Mouse (Mus musculus): ENCODE measurements around the gene Nuak1.

Nuak1 gene

DNA sequence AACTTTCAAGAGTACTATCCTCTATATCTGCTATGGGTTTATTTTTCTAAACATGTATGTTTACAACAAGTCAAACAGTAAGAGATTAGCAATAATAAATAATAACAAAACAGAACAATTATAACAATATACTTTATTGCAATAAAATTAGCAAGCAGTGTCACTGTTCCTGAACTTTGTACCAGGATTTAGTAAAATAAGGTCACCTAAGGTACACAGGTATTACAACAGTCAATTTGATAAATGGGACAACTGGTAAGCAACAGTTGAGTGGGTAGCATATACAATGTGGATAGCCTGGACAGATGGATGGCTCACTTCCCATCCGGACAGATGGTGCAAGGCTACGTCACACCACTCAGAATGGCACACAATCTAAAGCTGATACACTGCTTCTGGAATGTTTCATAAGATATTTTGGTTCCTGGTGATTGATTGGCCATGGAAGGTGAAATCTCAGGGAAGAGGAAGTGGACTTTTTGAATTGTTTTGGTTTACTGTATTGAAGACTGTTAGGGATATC is 59.1 kb downstream of the Nuak1 start:
- DNase-seq (ENCODE audit: low read depth), result no peak

DNA sequence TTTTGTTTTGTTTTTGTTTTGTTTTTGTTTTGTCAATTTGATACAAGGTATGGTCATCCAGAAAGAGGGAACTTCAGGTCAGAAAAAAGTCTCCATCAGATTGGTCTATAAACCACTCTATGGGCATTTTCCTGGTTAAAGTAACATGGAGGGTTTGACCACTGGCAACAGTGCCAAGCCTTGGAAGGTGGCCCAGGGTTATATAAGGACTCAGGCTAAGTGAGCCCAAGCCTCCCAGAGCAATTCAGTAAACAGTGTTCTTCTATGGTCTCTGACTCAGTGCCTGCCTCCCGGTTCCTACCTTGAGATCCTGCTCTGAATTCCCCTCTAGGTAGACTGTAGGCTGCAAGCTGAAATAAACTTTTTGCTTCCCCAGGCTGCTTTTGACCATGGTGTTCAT is 61.0 kb downstream of the Nuak1 start:
- DNase-seq (ENCODE audit: low read depth), result no peak

GRCm38 (mm10) chr10:84377956-84378355 is 62.4 kb downstream of the Nuak1 start:
- DNase-seq (ENCODE audit: low read depth), result no peak

DNA sequence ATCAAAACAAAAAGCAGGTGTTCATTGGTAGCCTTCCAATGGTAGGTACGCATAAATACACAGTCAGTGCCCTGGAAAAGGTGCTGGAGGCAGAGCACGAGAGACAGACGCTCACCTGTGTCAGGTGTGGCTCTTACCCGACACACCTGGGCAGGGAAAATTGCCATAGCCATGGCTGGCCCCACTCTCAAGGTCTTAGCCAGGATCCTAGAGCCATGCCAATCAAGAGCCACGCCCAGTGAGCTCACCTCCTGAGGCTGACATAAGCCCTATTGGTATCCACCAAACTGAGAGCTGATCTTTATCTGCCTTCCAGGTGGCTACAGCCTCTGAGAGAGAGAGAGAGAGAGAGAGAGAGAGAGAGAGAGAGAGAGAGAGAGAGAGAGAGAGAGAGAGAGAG is 64.1 kb downstream of the Nuak1 start:
- no peak for DNase-seq (ENCODE audit: low read depth)

GRCm38 (mm10) chr10:84374996-84375395 is 65.4 kb downstream of the Nuak1 start:
- DNase-seq (ENCODE audit: low read depth), result no peak

- DNase-seq (ENCODE audit: low read depth), result no peak
Measured at GRCm38 (mm10) chr10:84373476-84373875, 66.9 kb downstream of the Nuak1 start.

- no peak for DNase-seq (ENCODE audit: low read depth)
Measured at GRCm38 (mm10) chr10:84372161-84373095, 68.0 kb downstream of the Nuak1 start.

GRCm38 (mm10) chr10:84371681-84372160 is 68.7 kb downstream of the Nuak1 start:
- no peak for DNase-seq (ENCODE audit: low read depth)

GRCm38 (mm10) chr10:84371230-84371629 is 69.2 kb downstream of the Nuak1 start:
- DNase-seq (ENCODE audit: low read depth), result no peak

GRCm38 (mm10) chr10:84369646-84370314 is 70.6 kb downstream of the Nuak1 start:
- DNase-seq (ENCODE audit: low read depth), result no peak

DNA sequence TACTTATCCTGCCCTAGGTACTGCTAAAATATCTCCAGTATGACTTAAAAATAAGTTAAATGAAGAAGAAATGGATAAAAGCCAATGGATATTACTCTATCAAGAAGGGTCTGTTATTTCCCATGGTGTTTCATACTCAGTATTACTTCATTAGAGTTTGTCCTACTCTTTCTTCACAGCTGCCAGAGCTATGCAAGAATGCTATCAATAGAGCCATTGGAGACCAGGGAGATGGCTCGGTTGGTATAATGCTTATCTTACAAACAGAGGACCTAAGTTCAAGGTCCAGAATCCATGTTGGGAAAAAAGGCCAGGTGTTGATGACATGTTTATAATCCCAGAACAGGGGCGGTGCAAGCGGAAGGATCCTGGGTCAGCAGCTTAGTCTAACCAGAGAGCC is 72.2 kb downstream of the Nuak1 start:
- DNase-seq (ENCODE audit: low read depth), result no peak

- DNase-seq (ENCODE audit: low read depth), result no peak
Measured at GRCm38 (mm10) chr10:84365166-84365865, 75.1 kb downstream of the Nuak1 start.

GRCm38 (mm10) chr10:84363833-84364232 is 76.6 kb downstream of the Nuak1 start:
- no peak for DNase-seq (ENCODE audit: low read depth)

GRCm38 (mm10) chr10:84360953-84361352 is 79.4 kb downstream of the Nuak1 start:
- DNase-seq (ENCODE audit: low read depth), result no peak

DNA sequence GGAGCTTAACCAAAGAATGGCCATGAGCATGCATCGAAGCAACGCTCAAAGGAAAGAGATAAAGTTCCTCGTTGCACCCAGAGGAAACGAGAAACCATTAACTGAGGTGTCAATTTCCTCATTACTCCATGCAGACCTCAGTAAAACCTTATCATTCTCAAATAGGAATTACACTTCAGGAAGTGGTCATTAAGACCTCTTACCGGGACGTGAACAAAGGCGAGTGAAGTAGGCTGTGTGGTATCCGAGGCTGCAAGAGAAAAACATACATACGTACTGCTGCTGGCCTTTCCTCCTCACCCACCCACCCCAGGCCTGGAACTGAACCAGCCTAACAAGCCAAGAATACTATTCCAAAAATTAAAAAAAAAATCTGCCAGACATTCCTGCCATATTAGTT is 80.0 kb downstream of the Nuak1 start:
- DNase-seq (ENCODE audit: low read depth), result peak; percentile 95

- no peak for DNase-seq (ENCODE audit: low read depth)
Measured at GRCm38 (mm10) chr10:84358738-84359120, 81.7 kb downstream of the Nuak1 start.

DNA sequence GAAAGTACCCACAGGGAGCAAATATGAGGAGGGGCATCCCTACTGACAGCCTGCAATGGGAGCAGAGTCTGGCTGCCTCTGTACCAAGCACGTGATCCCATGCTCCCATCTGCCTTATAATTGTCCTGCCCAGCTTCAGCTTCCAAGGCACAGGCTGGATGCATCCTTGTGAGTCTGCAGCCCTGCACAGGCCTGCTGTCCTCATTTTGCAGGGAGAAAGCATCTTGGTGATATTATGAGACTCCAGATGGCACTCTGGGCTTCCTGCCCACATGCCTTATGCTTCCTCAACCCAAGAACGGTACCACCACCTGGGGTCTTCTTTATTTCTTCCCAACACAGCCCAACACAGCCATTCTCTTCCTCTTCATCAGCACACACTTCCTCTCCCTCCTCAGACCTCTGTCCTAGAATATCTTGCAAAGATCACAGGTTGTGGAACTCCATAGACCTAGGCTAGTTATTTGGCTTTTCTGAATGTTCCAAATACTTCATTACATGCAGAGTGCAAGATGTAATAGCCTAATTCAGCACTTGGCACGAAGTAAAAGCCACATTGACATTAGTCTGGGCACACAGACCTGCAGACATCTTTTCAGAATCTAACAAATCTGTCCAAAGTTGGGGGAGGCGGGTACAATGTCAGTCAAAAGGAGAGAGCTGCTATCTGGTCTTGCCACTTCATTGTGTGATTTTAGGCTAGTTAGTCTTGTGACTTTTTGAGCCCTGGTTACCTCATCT is 82.2 kb downstream of the Nuak1 start:
- DNase-seq (ENCODE audit: low read depth), result peak; percentile 52

DNA sequence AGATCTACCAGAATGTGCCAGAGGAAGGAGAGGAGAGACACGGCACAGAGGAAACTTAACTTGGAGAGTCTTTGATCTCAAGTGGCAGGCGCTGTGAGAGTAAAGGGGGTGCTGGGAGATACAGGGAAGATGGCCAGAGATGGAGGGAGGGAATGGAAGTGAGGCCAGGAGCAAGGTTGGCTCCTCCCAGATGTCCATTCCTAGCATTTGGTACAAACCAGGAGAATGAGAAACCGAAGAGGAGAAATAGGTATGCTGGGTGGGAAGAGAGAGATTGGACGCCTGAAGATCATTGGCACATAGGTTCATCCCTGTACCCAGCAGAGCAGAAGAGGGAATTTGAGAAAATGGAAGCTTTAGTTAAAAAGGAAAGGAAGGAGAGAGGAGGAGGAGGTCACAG is 82.8 kb downstream of the Nuak1 start:
- no peak for DNase-seq (ENCODE audit: low read depth)

DNA sequence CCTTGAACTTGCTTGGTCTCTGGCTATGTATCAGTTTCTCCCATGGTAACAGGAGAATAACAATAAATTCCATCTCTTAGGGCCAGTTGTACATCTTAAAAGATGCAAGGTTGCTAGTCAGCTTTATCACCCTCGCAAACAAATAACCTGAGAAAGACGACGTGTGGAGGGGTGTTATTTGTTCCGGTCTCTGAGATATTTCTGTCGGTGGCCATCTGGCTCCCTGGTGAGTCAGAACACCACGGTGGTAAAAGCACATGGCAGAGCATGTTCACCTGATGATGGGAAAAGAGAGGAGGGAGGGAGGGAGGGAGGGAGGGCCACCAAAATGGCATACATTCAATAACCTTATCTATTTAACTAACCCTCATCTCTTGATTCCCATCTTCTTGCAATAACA is 86.1 kb downstream of the Nuak1 start:
- no peak for DNase-seq (ENCODE audit: low read depth)

GRCm38 (mm10) chr10:84345730-84346129 is 94.7 kb downstream of the Nuak1 start:
- DNase-seq (ENCODE audit: low read depth), result no peak

DNA sequence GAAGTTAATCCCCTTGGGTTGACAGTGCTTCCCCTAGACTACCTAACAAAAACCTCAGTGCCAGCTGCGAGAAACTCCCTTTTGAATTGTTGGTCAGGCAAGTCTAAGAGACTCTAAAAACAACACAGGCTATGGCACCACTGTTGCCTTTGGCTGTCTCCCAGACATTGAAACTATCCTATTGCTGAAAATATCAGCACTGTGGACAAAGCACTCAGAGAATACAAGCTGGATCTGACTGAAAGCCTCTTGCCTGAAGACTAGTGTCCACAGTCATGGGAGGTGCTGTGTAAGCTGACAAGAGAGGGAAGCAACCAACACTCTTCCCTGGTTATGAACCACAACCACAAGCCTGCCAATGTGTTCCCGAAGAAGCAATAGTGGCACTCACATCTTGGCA is 96.9 kb downstream of the Nuak1 start:
- DNase-seq (ENCODE audit: low read depth), result no peak

DNA sequence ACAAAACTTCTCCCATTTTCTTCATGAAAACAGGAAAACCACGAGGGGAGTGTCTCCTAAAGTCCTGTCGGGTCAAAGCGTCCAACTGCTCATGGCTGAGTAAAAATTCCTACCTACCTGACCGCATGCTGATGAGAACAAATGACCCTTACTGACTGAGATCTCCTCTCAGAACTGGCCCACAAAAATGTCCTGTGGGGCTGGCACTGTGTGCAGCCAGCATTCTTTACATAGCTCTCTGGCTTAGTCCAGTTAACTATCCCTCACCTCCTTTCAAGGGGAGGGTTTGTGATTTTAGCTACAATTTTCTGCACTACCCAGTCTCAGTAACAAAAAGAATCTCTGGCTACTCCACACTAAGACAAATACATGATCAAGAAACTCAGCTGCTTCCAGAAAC is 100.9 kb downstream of the Nuak1 start:
- no peak for DNase-seq (ENCODE audit: low read depth)
